Mouse (Mus musculus) liver, embryonic 15.5 days (tissue): ENCODE results near the gene Kdelr1. TPM values are rescaled to one million over a fixed set of nuclear protein-coding genes. Genes with fewer than 3 reads are reported as not detected.

Experiments
- ATAC-seq: fragments of 200-750 bp; cut with Nextera tagmentation; 2 replicates; pipeline ENCODE4 v1.8.0; 2017; ENCODE audit warnings: moderate number of reproducible peaks, mild to moderate bottlenecking, moderate library complexity; ENCODE audit not compliant: insufficient read depth
- H3K27ac ChIP-seq: fragments of 300-500 bp; sonication (generic); replicated peaks from 2 replicates; pipeline ENCODE4 v1.5.1; 2015; ENCODE audit warnings: mild to moderate bottlenecking, inconsistent platforms
- H3K27me3 ChIP-seq: fragments of 300-500 bp; sonication (generic); 2 replicates; pipeline ENCODE4 v1.6.1; 2015; ENCODE audit warnings: mild to moderate bottlenecking, inconsistent platforms
- H3K36me3 ChIP-seq: fragments of 300-500 bp; sonication (generic); replicated peaks from 2 replicates; pipeline ENCODE4 v1.6.1; 2015; ENCODE audit warnings: moderate library complexity, mild to moderate bottlenecking, inconsistent platforms
- H3K4me1 ChIP-seq: fragments of 300-500 bp; sonication (generic); replicated peaks from 2 replicates; pipeline ENCODE4 v1.6.1; 2015; ENCODE audit warnings: inconsistent platforms
- H3K4me2 ChIP-seq: fragments of 300-500 bp; sonication (generic); 2 replicates; pipeline ENCODE4 v1.6.1; 2015; ENCODE audit warnings: moderate library complexity, mild to moderate bottlenecking, inconsistent platforms
- H3K4me3 ChIP-seq: fragments of 300-500 bp; sonication (generic); replicated peaks from 2 replicates; pipeline ENCODE4 v1.5.1; 2015; ENCODE audit warnings: mild to moderate bottlenecking, inconsistent platforms
- H3K9ac ChIP-seq: fragments of 300-500 bp; sonication (generic); 2 replicates; pipeline ENCODE4 v1.6.1; 2015; ENCODE audit warnings: moderate library complexity, mild to moderate bottlenecking, inconsistent platforms
- H3K9me3 ChIP-seq: fragments of 300-500 bp; sonication (generic); replicated peaks from 2 replicates; pipeline ENCODE4 v1.6.1; 2016; ENCODE audit warnings: inconsistent platforms
- WGBS: fragments of 180-500 bp; shearing (Covaris S2); methylation state at CpG from one replicate; pipeline ENCODE4 v1.1.7; 2015; ENCODE audit warnings: mixed read lengths; ENCODE audit not compliant: insufficient replicate concordance; 5-methylcytosine and 5-hydroxymethylcytosine counted together
- polyA plus RNA-seq: library from polyadenylated mRNA; unstranded; fragments of >200 nt; fragmentation: Nextera tagmentation; extraction: Ambion mirVana; gene quantifications from 2 replicates; pipeline ENCODE4 v1.2.1, GENCODE M21; 2015

The Kdelr1 gene
- polyA plus RNA-seq, 1 experiment from 2014 or later = 27.6 TPM

GRCm38 (mm10) chr7:45850661-45851060, 21.9 kb upstream of the Kdelr1 start:
- WGBS = 35% methylated on average over 3 of the region's 3 CpGs
- H3K4me1 ChIP-seq = no peaks in the 10 kb centered on the region

GRCm38 (mm10) chr7:45853089-45853488, 19.5 kb upstream of the Kdelr1 start:
- H3K4me1 ChIP-seq = peaks cover 7% of the 10 kb centered on the region; the same call in 1 of the 2 replicates
- H3K27ac ChIP-seq = no peak overlapping the region
- no peak overlapping the region for H3K4me3 ChIP-seq
- H3K36me3 ChIP-seq = no peaks in the 10 kb centered on the region
- ATAC-seq = no peak
- H3K27me3 ChIP-seq = peaks cover 54% of the 10 kb centered on the region
- no peak overlapping the region for H3K9ac ChIP-seq
- H3K9me3 ChIP-seq = no peaks in the 10 kb centered on the region
- no peak overlapping the region for H3K4me2 ChIP-seq
- 73% methylated on average over 12 of the region's 12 CpGs for WGBS

More at GRCm38 (mm10) chr7:45850661-45851060, 21.9 kb upstream of the Kdelr1 start:
- ATAC-seq = no peak
- H3K4me2 ChIP-seq = no peak overlapping the region
- H3K9ac ChIP-seq = no peak overlapping the region
- H3K9me3 ChIP-seq = no peaks in the 10 kb centered on the region
- H3K4me3 ChIP-seq = no peak overlapping the region
- H3K27me3 ChIP-seq = peaks cover 35% of the 10 kb centered on the region
- no peaks in the 10 kb centered on the region for H3K36me3 ChIP-seq
- no peak overlapping the region for H3K27ac ChIP-seq

- no peak overlapping the region for H3K9ac ChIP-seq
- H3K27ac ChIP-seq = no peak overlapping the region
- ATAC-seq = no peak
- H3K4me1 ChIP-seq = peaks cover 7% of the 10 kb centered on the region; the same call in 1 of the 2 replicates
- peak overlapping the region; percentile 41 for H3K4me2 ChIP-seq
- no peaks in the 10 kb centered on the region for H3K9me3 ChIP-seq
- H3K4me3 ChIP-seq = peak overlapping the region; percentile 14; the same call in 1 of the 2 replicates
- peaks cover 72% of the 10 kb centered on the region for H3K27me3 ChIP-seq
- no peaks in the 10 kb centered on the region for H3K36me3 ChIP-seq
- 3% methylated on average over 30 of the region's 30 CpGs for WGBS
Observed at GRCm38 (mm10) chr7:45856950-45857901, 15.3 kb upstream of the Kdelr1 start.

GRCm38 (mm10) chr7:45859008-45859407, 13.6 kb upstream of the Kdelr1 start:
- H3K27me3 ChIP-seq = peaks cover 73% of the 10 kb centered on the region
- 41% methylated on average over 4 of the region's 4 CpGs for WGBS

GRCm38 (mm10) chr7:45862804-45863203, 9.8 kb upstream of the Kdelr1 start:
- Histone ChIP-seq H3K4me1 (peaks cover 13% of the 10 kb centered on the region), H3K9ac (no peak overlapping the region), H3K27ac (no peak overlapping the region), H3K27me3 (peaks cover 65% of the 10 kb centered on the region), H3K36me3 (no peaks in the 10 kb centered on the region), H3K9me3 (no peaks in the 10 kb centered on the region), H3K4me2 (no peak overlapping the region), H3K4me3 (no peak overlapping the region)
- WGBS = 69% methylated on average over 7 of the region's 7 CpGs
- ATAC-seq = no peak

More at GRCm38 (mm10) chr7:45859008-45859407, 13.6 kb upstream of the Kdelr1 start:
- Histone ChIP-seq H3K4me1 (peaks cover 7% of the 10 kb centered on the region; the same call in 1 of the 2 replicates), H3K4me3 (no peak overlapping the region), H3K36me3 (no peaks in the 10 kb centered on the region), H3K9ac (no peak overlapping the region), H3K27ac (no peak overlapping the region), H3K9me3 (no peaks in the 10 kb centered on the region), H3K4me2 (no peak overlapping the region)
- no peak for ATAC-seq

- peaks cover 13% of the 10 kb centered on the region for H3K4me1 ChIP-seq
- 55% methylated on average over 3 of the region's 3 CpGs for WGBS
- H3K4me3 ChIP-seq = no peak overlapping the region
- H3K9ac ChIP-seq = no peak overlapping the region
- no peak overlapping the region for H3K27ac ChIP-seq
- H3K27me3 ChIP-seq = peaks cover 65% of the 10 kb centered on the region
- H3K9me3 ChIP-seq = no peaks in the 10 kb centered on the region
- no peak overlapping the region for H3K4me2 ChIP-seq
- no peaks in the 10 kb centered on the region for H3K36me3 ChIP-seq
- ATAC-seq = no peak
Observed at GRCm38 (mm10) chr7:45864435-45864834, 8.1 kb upstream of the Kdelr1 start.

GRCm38 (mm10) chr7:45865925-45866910, 6.4 kb upstream of the Kdelr1 start:
- ATAC-seq = peak; percentile 80
- H3K4me1 ChIP-seq = peaks cover 19% of the 10 kb centered on the region
- 2% methylated on average over 117 of the region's 117 CpGs for WGBS
- peak overlapping the region; percentile 61 for H3K9ac ChIP-seq
- no peaks in the 10 kb centered on the region for H3K36me3 ChIP-seq
- no peaks in the 10 kb centered on the region for H3K9me3 ChIP-seq
- no peak overlapping the region for H3K27ac ChIP-seq
- H3K27me3 ChIP-seq = peaks cover 68% of the 10 kb centered on the region
- peak overlapping the region; percentile 95 for H3K4me2 ChIP-seq
- H3K4me3 ChIP-seq = peak overlapping the region; percentile 65

- H3K36me3 ChIP-seq = no peaks in the 10 kb centered on the region
- no peak for ATAC-seq
- peaks cover 21% of the 10 kb centered on the region for H3K4me1 ChIP-seq
- H3K27ac ChIP-seq = no peak overlapping the region
- WGBS = 38% methylated on average over 2 of the region's 2 CpGs
- H3K9ac ChIP-seq = no peak overlapping the region
- no peak overlapping the region for H3K4me3 ChIP-seq
- H3K9me3 ChIP-seq = no peaks in the 10 kb centered on the region
- H3K27me3 ChIP-seq = peaks cover 77% of the 10 kb centered on the region
- no peak overlapping the region for H3K4me2 ChIP-seq
Observed at GRCm38 (mm10) chr7:45867871-45868270, 4.7 kb upstream of the Kdelr1 start.

- ATAC-seq = no peak
- Histone ChIP-seq H3K9me3 (no peaks in the 10 kb centered on the region), H3K4me2 (no peak overlapping the region), H3K27me3 (peaks cover 77% of the 10 kb centered on the region), H3K4me3 (no peak overlapping the region), H3K36me3 (peaks cover 2% of the 10 kb centered on the region; the same call in 1 of the 2 replicates), H3K4me1 (peaks cover 33% of the 10 kb centered on the region), H3K27ac (no peak overlapping the region), H3K9ac (no peak overlapping the region)
- WGBS = 25% methylated on average over 8 of the region's 8 CpGs
Observed at GRCm38 (mm10) chr7:45869107-45869670, 3.4 kb upstream of the Kdelr1 start.

GRCm38 (mm10) chr7:45869787-45870186, 2.8 kb upstream of the Kdelr1 start:
- no peak overlapping the region for H3K4me3 ChIP-seq
- H3K36me3 ChIP-seq = peaks cover 8% of the 10 kb centered on the region
- no peak overlapping the region for H3K4me2 ChIP-seq
- H3K9me3 ChIP-seq = no peaks in the 10 kb centered on the region
- peaks cover 39% of the 10 kb centered on the region for H3K4me1 ChIP-seq
- peaks cover 77% of the 10 kb centered on the region for H3K27me3 ChIP-seq
- WGBS = 9% methylated on average over 14 of the region's 14 CpGs
- H3K27ac ChIP-seq = no peak overlapping the region
- no peak overlapping the region for H3K9ac ChIP-seq
- ATAC-seq = no peak
